Mouse (Mus musculus): ENCODE results near the gene 4930572O03Rik. TPM values are rescaled to one million over a fixed set of nuclear protein-coding genes. Genes with fewer than 3 reads are reported as not detected.
"Not testable (repeated sequence)": the region's sequence is repeated elsewhere in the genome, so short reads cannot be mapped to it uniquely, and the experiment has no call there.

The 4930572O03Rik gene
- total RNA-seq, 2 experiments from 2014 or later = not detected

- DNase-seq (ENCODE audit: extremely low spot score in 1 of 2, low spot score in 2 of 2); intact Hi-C loops (cut with DNase I); H3K27ac ChIP-seq; H3K4me3 ChIP-seq: not testable (repeated sequence)
- TF ChIP-seq CTCF (IDR thresholded peaks at IDR 0.05) = peak; percentile 12; the same call in 1 of the 2 replicates
Observed at GRCm38 (mm10) chr5:15652334-15652733, 4.5 kb downstream of the 4930572O03Rik start.

GRCm38 (mm10) chr5:15645707-15646106 lies 11.2 kb downstream of the 4930572O03Rik start:
- H3K27ac ChIP-seq; H3K4me3 ChIP-seq; intact Hi-C loops (cut with DNase I); DNase-seq (ENCODE audit: extremely low spot score in 1 of 2, low spot score in 2 of 2): not testable (repeated sequence)
- peak; percentile 43 for TF ChIP-seq CTCF (IDR thresholded peaks at IDR 0.05)

- H3K4me3 ChIP-seq; H3K27ac ChIP-seq; DNase-seq (ENCODE audit: extremely low spot score in 1 of 2, low spot score in 2 of 2); intact Hi-C loops (cut with DNase I): not testable (repeated sequence)
Observed at GRCm38 (mm10) chr5:15637637-15638036, 19.2 kb downstream of the 4930572O03Rik start.

DNA sequence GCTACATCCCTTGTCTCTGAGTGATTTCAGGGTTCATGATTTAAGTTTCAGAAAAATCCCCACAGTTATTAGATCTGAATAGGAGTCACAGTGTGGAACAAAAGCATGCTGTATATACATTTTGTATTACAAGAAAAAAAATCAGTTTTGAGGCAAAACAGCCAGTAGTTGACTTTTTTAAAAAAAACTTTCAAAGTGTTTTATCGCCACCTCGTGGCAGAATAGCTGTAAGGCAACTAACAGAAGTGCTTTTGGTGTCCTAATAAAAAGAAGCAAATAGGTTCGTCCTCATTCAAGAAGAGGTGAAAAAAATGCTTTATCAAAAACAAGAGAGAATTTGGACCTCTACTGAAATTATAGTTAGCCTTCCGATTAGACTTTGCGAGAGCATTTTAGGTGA lies 26.8 kb downstream of the 4930572O03Rik start:
- DNase-seq (ENCODE audit: extremely low spot score in 1 of 2, low spot score in 2 of 2); H3K27ac ChIP-seq; intact Hi-C loops (cut with DNase I); H3K4me3 ChIP-seq: not testable (repeated sequence)
- peak; percentile 57 for TF ChIP-seq CTCF (IDR thresholded peaks at IDR 0.05)

DNA sequence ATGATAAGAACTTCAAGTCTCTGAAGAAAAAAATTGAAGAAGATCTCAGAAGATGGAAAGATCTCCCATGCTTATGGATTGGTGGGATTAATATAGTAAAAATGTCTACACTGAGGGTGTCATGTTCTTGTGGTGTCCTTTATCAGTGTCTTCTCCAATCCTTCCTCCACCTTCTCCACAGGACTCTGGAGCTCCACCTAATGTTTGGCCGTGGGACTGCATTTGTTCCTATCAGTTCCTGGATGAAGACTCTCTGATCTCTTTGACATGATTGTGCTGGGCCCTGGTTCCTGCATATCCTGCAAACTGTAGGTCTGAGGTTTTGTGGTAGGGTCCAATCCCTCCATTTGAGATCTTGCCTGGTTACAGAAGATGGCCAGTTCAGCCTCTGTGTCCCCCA lies 28.7 kb downstream of the 4930572O03Rik start:
- H3K4me3 ChIP-seq; DNase-seq (ENCODE audit: extremely low spot score in 1 of 2, low spot score in 2 of 2): not testable (repeated sequence)

DNA sequence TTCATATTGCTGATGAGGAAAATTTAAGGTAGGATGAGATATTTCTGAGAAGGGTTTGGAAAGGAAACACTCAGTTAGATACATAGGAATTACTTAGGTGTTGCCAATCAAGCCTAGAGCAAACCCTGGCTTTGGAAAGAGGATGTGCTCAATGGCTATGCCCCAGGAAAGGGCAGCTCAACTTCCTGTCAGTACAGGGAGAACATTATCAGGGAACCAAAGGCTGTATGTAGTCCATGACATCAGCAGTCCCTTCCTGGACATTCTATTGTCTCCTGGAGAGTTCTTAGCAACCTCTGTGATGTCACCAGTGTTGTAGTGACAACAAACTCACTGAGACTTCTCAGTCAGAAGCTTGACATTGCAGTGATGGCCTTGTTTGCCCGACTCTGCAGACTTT lies 38.1 kb downstream of the 4930572O03Rik start, which contains the start of gene Speer4d:
TSS of gene Speer4d (plus strand) at position 301 of the 400 bp plus-strand sequence.
- intact Hi-C loops (cut with DNase I) = not testable (repeated sequence)

More for the DNA sequence above, 28.7 kb downstream of the 4930572O03Rik start:
- H3K27ac ChIP-seq; intact Hi-C loops (cut with DNase I): not testable (repeated sequence)
- peak; percentile 20 for TF ChIP-seq CTCF (IDR thresholded peaks at IDR 0.05)

GRCm38 (mm10) chr5:15616195-15616594 lies 40.7 kb downstream of the 4930572O03Rik start:
- H3K27ac ChIP-seq; intact Hi-C loops (cut with DNase I): not testable (repeated sequence)

More for the DNA sequence above, 38.1 kb downstream of the 4930572O03Rik start, which contains the start of gene Speer4d:
- DNase-seq (ENCODE audit: extremely low spot score in 1 of 2, low spot score in 2 of 2); H3K27ac ChIP-seq; H3K4me3 ChIP-seq: not testable (repeated sequence)

GRCm38 (mm10) chr5:15610695-15611094 lies 46.2 kb downstream of the 4930572O03Rik start:
- intact Hi-C loops (cut with DNase I) = not testable (repeated sequence)

More at GRCm38 (mm10) chr5:15616195-15616594, 40.7 kb downstream of the 4930572O03Rik start:
- H3K4me3 ChIP-seq; DNase-seq (ENCODE audit: extremely low spot score in 1 of 2, low spot score in 2 of 2): not testable (repeated sequence)

GRCm38 (mm10) chr5:15606677-15607076 lies 50.2 kb downstream of the 4930572O03Rik start:
- H3K27ac ChIP-seq; intact Hi-C loops (cut with DNase I); H3K4me3 ChIP-seq: not testable (repeated sequence)
- DNase-seq (ENCODE audit: extremely low spot score in 1 of 2, low spot score in 2 of 2) = peak in 1 of 2 experiments; percentile 15

More at GRCm38 (mm10) chr5:15610695-15611094, 46.2 kb downstream of the 4930572O03Rik start:
- not testable (repeated sequence) for DNase-seq (ENCODE audit: extremely low spot score in 1 of 2, low spot score in 2 of 2); H3K4me3 ChIP-seq; H3K27ac ChIP-seq
- peak; percentile 33 for TF ChIP-seq CTCF (IDR thresholded peaks at IDR 0.05)

DNA sequence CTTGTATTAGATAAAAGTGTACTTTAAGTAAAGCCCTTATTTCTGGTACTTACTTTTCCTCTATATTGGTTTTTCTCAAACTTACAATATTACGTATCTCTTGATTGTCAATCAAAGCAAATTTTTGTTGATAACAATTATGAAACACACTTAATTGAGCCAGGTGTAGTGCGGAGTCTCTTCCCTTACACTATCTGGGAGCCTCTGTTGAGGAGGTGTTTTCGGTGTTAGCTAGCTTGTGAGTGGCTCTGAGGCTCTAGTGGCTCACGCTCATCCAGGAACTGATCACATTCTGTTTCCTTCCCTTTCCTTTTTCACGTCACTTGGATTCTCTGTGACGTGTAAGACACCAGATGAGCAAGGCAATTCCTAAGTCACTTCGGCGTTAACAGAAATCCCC lies 53.3 kb downstream of the 4930572O03Rik start:
- intact Hi-C loops (cut with DNase I); H3K27ac ChIP-seq; DNase-seq (ENCODE audit: extremely low spot score in 1 of 2, low spot score in 2 of 2); H3K4me3 ChIP-seq: not testable (repeated sequence)

- H3K27ac ChIP-seq; H3K4me3 ChIP-seq; DNase-seq (ENCODE audit: extremely low spot score in 1 of 2, low spot score in 2 of 2); intact Hi-C loops (cut with DNase I): not testable (repeated sequence)
Observed at GRCm38 (mm10) chr5:15603008-15603407, 53.9 kb downstream of the 4930572O03Rik start.

- H3K4me3 ChIP-seq; intact Hi-C loops (cut with DNase I); H3K27ac ChIP-seq; DNase-seq (ENCODE audit: extremely low spot score in 1 of 2, low spot score in 2 of 2): not testable (repeated sequence)
Observed at GRCm38 (mm10) chr5:15602424-15602947, 54.4 kb downstream of the 4930572O03Rik start.

Other genes with a start within 250 kb of the 4930572O03Rik start
- gene Gm21149, start 180.5 kb downstream of the 4930572O03Rik start, total RNA-seq (2021) = not detected
- not detected for gene Gm21190, start 127.8 kb downstream of the 4930572O03Rik start, total RNA-seq (2021)
- gene Gm21083, start 79.7 kb downstream of the 4930572O03Rik start, total RNA-seq (2021) = not detected
- gene Speer4d, start 38.0 kb downstream of the 4930572O03Rik start, total RNA-seq (2021) = not detected
- not detected for gene Speer4c, start 57.2 kb upstream of the 4930572O03Rik start, total RNA-seq (2021)

Measured in left cerebral cortex, adult 2 months (tissue).